Mouse (Mus musculus) embryo, embryonic 11.5 days (tissue): ENCODE measurements around the gene B3galnt2.
"Not testable (repeated sequence)": the region's sequence is repeated elsewhere in the genome, so short reads cannot be mapped to it uniquely, and the experiment has no call there.

ENCODE experiments used
- DNase-seq: peaks from one replicate; pipeline ENCODE4 v3.0.0-alpha.2; 2012; ENCODE audit warnings: low read depth, low spot score

Gene B3galnt2

GRCm38 (mm10) chr13:13953874-13954832 is at the start of gene B3galnt2:
B3galnt2 (plus strand) TSS chr13:13954469.
- DNase-seq: peak; percentile 99

GRCm38 (mm10) chr13:13911341-13911740 is 42.9 kb upstream of the B3galnt2 start:
- DNase-seq: no peak

GRCm38 (mm10) chr13:13919396-13919795 is 34.9 kb upstream of the B3galnt2 start:
- no peak for DNase-seq

- DNase-seq: no peak
These were observed 31.7 kb upstream of the B3galnt2 start for GRCm38 (mm10) chr13:13922526-13922925.

GRCm38 (mm10) chr13:13929982-13930381 is 24.3 kb upstream of the B3galnt2 start:
- DNase-seq: no peak

- peak; percentile 23 for DNase-seq
These were observed 662 bp downstream of the B3galnt2 start for GRCm38 (mm10) chr13:13954931-13955330.

GRCm38 (mm10) chr13:13956686-13957085 is 2.4 kb downstream of the B3galnt2 start:
- no peak for DNase-seq

- DNase-seq: no peak
These were observed 5.9 kb downstream of the B3galnt2 start for GRCm38 (mm10) chr13:13960211-13960610.

GRCm38 (mm10) chr13:13961046-13961445 is 6.8 kb downstream of the B3galnt2 start:
- no peak for DNase-seq

- DNase-seq: no peak
These were observed 11.2 kb downstream of the B3galnt2 start for GRCm38 (mm10) chr13:13965388-13965964.

GRCm38 (mm10) chr13:13966172-13966571 is 11.9 kb downstream of the B3galnt2 start:
- no peak for DNase-seq

- DNase-seq: no peak
These were observed 14.4 kb downstream of the B3galnt2 start for GRCm38 (mm10) chr13:13968629-13969111.

- DNase-seq: no peak
These were observed 15.5 kb downstream of the B3galnt2 start for GRCm38 (mm10) chr13:13969796-13970195.

- not testable (repeated sequence) for DNase-seq
These were observed 27.6 kb downstream of the B3galnt2 start for GRCm38 (mm10) chr13:13981842-13982241.

GRCm38 (mm10) chr13:13983523-13983922 is 29.3 kb downstream of the B3galnt2 start:
- DNase-seq: no peak

GRCm38 (mm10) chr13:13989135-13989534 is 34.9 kb downstream of the B3galnt2 start:
- DNase-seq: no peak

GRCm38 (mm10) chr13:13990391-13990790 is 36.1 kb downstream of the B3galnt2 start:
- DNase-seq: no peak

GRCm38 (mm10) chr13:13993041-13993440 is 38.8 kb downstream of the B3galnt2 start:
- no peak for DNase-seq

- DNase-seq: no peak
These were observed 40.8 kb downstream of the B3galnt2 start for GRCm38 (mm10) chr13:13995046-13995445.

GRCm38 (mm10) chr13:13997476-13997875 is 43.2 kb downstream of the B3galnt2 start:
- DNase-seq: no peak

GRCm38 (mm10) chr13:14002706-14003105 is 48.4 kb downstream of the B3galnt2 start:
- no peak for DNase-seq

- no peak for DNase-seq
These were observed 49.8 kb downstream of the B3galnt2 start for GRCm38 (mm10) chr13:14004086-14004485.

- DNase-seq: no peak
These were observed 50.7 kb downstream of the B3galnt2 start for GRCm38 (mm10) chr13:14004999-14005398.
